Mouse (Mus musculus): Measurements from ENCODE around the gene Foxi2. TPM values are rescaled to one million over a fixed set of nuclear protein-coding genes. Genes with fewer than 3 reads are reported as not detected.

Gene Foxi2
- polyA plus RNA-seq, 1 experiment from 2014 or later, result not detected

DNA sequence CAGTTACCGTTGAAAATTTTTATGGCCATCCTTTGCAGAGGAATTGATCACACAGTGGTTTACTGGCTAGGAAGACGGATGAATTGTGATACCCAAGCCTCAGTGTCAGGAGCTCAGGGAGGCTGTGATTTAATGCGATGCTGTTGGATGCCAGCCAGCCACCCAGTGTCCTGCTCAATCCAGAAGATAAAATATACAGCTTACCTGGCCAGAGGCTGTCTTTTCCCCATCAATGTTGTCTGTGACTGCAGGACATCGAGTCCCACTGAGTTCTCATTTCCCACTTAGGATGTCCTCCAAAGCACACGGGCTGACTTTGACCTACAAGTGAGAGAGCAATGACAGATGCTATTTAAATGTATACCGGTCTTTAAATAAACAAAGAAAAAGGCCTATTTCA, 13.0 kb upstream of the Foxi2 start:
- H3K9ac ChIP-seq (ENCODE audit: low read length), result no peak overlapping the region
- no peaks in the 10 kb centered on the region for H3K9me3 ChIP-seq (ENCODE audit: control insufficient read depth, low read length)
- DNase-seq (ENCODE audit: low spot score) (no peak), ATAC-seq (replicated peaks; ENCODE audit: low FRiP score, low TSS enrichment, low read depth) (no peak)
- no peaks in the 10 kb centered on the region for H3K36me3 ChIP-seq (ENCODE audit: control insufficient read depth, insufficient read depth, low read length)
- H3K4me1 ChIP-seq (replicated peaks; ENCODE audit: control insufficient read depth, insufficient read depth, low read length), result no peaks in the 10 kb centered on the region
- H3K27me3 ChIP-seq (replicated peaks; ENCODE audit: control insufficient read depth, insufficient read depth, low read length), result no peaks in the 10 kb centered on the region
- no peak overlapping the region for H3K4me2 ChIP-seq (ENCODE audit: low read length)
- no peak overlapping the region for H3K27ac ChIP-seq (ENCODE audit: low read depth)
- H3K4me3 ChIP-seq (ENCODE audit: low read depth, low read length), result no peak overlapping the region
- 40% methylated on average over 6 of the region's 6 CpGs for WGBS

DNA sequence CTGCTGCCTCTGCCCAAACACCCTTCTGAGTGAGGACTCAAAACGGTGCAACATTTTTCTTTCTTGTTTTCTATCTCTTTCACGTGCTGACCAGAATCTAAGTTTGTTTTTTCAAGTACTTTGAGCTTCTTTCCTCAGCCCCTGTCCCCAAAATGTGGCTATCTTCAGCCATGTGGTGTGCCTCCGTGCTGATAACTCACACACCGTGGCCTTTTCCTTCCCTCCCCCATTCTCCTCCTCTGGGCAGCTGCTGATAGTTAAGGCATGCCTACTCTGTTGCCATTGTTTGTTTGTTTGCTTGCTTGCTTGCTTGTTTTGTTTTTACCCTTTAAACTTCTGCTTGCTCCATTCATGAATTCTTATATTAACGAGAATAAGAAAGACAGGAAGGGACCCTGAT, 12.2 kb upstream of the Foxi2 start:
- ATAC-seq (replicated peaks; ENCODE audit: low FRiP score, low TSS enrichment, low read depth), result no peak
- no peaks in the 10 kb centered on the region for H3K36me3 ChIP-seq (ENCODE audit: control insufficient read depth, insufficient read depth, low read length)
- no peak overlapping the region for H3K4me3 ChIP-seq (ENCODE audit: low read depth, low read length)
- no peaks in the 10 kb centered on the region for H3K9me3 ChIP-seq (ENCODE audit: control insufficient read depth, low read length)
- no peak for DNase-seq (ENCODE audit: low spot score)
- H3K4me2 ChIP-seq (ENCODE audit: low read length), result no peak overlapping the region
- WGBS, result 30% methylated on average over 5 of the region's 5 CpGs
- H3K27me3 ChIP-seq (replicated peaks; ENCODE audit: control insufficient read depth, insufficient read depth, low read length), result no peaks in the 10 kb centered on the region
- no peak overlapping the region for H3K9ac ChIP-seq (ENCODE audit: low read length)
- no peaks in the 10 kb centered on the region for H3K4me1 ChIP-seq (replicated peaks; ENCODE audit: control insufficient read depth, insufficient read depth, low read length)
- no peak overlapping the region for H3K27ac ChIP-seq (ENCODE audit: low read depth)

DNA sequence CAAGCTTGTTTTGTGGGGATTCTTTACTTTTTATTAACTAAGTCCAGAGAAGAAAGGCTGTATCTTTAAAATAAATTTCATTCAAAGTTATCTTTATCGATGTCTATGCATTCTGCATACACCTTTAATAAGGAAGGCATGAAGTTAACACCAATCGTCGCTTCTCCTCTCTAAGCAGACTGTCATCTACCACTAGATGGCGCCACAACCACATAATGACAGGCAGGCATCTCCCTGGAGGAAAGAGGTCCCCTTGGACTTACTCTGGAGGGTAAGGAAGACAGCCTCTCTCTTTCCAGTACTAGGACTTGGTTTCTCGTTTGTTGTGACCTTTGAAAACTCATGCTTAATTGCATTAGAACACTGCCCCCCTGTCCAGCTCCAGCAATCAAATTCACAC, 6.7 kb upstream of the Foxi2 start:
- WGBS, result 14% methylated on average over 5 of the region's 5 CpGs
- Histone ChIP-seq H3K27ac (ENCODE audit: low read depth) (no peak overlapping the region), H3K36me3 (ENCODE audit: control insufficient read depth, insufficient read depth, low read length) (no peaks in the 10 kb centered on the region), H3K4me1 (replicated peaks; ENCODE audit: control insufficient read depth, insufficient read depth, low read length) (no peaks in the 10 kb centered on the region), H3K9me3 (ENCODE audit: control insufficient read depth, low read length) (no peaks in the 10 kb centered on the region), H3K9ac (ENCODE audit: low read length) (no peak overlapping the region), H3K4me2 (ENCODE audit: low read length) (no peak overlapping the region), H3K4me3 (ENCODE audit: low read depth, low read length) (no peak overlapping the region), H3K27me3 (replicated peaks; ENCODE audit: control insufficient read depth, insufficient read depth, low read length) (0 out of 2 replicates have a peak, but pooled peaks cover 3% of the 10 kb centered on the region)
- peak; percentile 82 for DNase-seq (ENCODE audit: low spot score)
- ATAC-seq (replicated peaks; ENCODE audit: low FRiP score, low TSS enrichment, low read depth), result no peak; the same call in 1 of the 2 replicates

DNA sequence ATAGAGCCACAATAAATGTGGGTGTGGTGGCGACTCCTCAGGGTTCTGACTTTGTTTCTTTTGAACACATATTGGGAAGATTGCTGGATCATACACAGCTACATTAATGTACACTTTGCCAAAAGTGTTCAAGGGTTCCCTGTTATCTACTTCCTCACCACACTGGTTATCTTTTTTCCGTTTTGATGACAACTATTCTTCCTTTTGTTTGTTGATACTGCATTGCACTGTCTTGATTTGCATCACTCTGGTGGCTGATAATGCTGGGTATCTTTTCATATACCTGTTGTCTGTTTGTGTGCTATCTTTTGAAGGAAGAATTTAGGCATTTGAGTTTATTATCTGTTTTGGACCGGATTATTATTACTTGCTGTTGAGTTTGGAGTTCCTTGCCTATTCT, 3.3 kb upstream of the Foxi2 start:
- ATAC-seq (replicated peaks; ENCODE audit: low FRiP score, low TSS enrichment, low read depth), result no peak
- WGBS, result 76% methylated on average over 3 of the region's 3 CpGs
- peaks cover 29% of the 10 kb centered on the region for H3K27me3 ChIP-seq (replicated peaks; ENCODE audit: control insufficient read depth, insufficient read depth, low read length)

DNA sequence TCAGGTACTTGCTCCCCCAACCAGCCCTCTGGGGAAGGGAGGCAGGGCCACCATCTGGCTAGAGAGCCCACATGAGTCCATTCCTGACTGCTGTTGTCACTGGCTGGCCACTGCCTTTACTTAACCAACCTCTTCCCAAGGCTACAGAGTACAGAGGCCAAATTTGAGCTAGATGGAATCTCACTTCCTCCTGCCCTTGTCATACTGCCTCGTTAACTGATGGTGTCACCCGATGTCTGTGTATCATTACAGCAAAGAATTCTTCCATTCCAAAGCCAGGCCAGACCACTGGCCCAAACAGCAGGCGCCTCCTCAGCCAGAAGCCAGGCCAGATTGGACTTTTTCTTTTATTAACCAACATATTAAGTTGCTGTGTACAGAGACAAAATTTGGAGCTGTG, 1.6 kb upstream of the Foxi2 start:
- Histone ChIP-seq H3K27ac (ENCODE audit: low read depth) (no peak overlapping the region), H3K27me3 (replicated peaks; ENCODE audit: control insufficient read depth, insufficient read depth, low read length) (peaks cover 46% of the 10 kb centered on the region), H3K4me3 (ENCODE audit: low read depth, low read length) (no peak overlapping the region), H3K9ac (ENCODE audit: low read length) (no peak overlapping the region), H3K4me1 (replicated peaks; ENCODE audit: control insufficient read depth, insufficient read depth, low read length) (no peaks in the 10 kb centered on the region; the same call in 1 of the 2 replicates), H3K9me3 (ENCODE audit: control insufficient read depth, low read length) (no peaks in the 10 kb centered on the region), H3K36me3 (ENCODE audit: control insufficient read depth, insufficient read depth, low read length) (no peaks in the 10 kb centered on the region), H3K4me2 (ENCODE audit: low read length) (no peak overlapping the region)
- 63% methylated on average over 3 of the region's 3 CpGs for WGBS
- DNase-seq (ENCODE audit: low spot score) (no peak), ATAC-seq (replicated peaks; ENCODE audit: low FRiP score, low TSS enrichment, low read depth) (no peak)

More for the DNA sequence above, 3.3 kb upstream of the Foxi2 start:
- H3K9me3 ChIP-seq (ENCODE audit: control insufficient read depth, low read length), result no peaks in the 10 kb centered on the region
- no peak overlapping the region for H3K4me2 ChIP-seq (ENCODE audit: low read length)
- H3K9ac ChIP-seq (ENCODE audit: low read length), result no peak overlapping the region
- no peak overlapping the region for H3K4me3 ChIP-seq (ENCODE audit: low read depth, low read length)
- no peaks in the 10 kb centered on the region; the same call in 1 of the 2 replicates for H3K4me1 ChIP-seq (replicated peaks; ENCODE audit: control insufficient read depth, insufficient read depth, low read length)
- DNase-seq (ENCODE audit: low spot score), result no peak
- no peaks in the 10 kb centered on the region for H3K36me3 ChIP-seq (ENCODE audit: control insufficient read depth, insufficient read depth, low read length)
- H3K27ac ChIP-seq (ENCODE audit: low read depth), result no peak overlapping the region

DNA sequence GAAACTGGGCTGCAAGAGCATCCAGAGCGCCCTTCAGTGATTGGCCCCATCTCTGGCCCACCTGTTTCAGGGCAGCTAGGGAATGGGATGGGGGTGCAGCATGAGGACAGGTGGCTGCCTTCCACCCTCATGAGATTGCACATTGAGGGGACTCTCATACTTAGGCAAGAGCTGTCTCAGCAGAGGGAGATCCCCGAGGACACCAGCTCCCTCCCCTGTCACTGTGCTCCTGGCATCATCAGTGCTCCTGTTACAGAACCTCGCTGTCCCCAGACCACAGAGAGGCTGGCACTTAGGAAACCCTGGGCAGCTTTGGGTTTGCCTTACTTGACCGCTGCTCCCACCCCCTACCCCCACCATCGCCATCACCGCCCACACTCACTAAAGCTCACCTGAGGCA, 2.2 kb downstream of the Foxi2 start:
- WGBS, result 59% methylated on average over 6 of the region's 6 CpGs
- peaks cover 46% of the 10 kb centered on the region for H3K27me3 ChIP-seq (replicated peaks; ENCODE audit: control insufficient read depth, insufficient read depth, low read length)
- ATAC-seq (replicated peaks; ENCODE audit: low FRiP score, low TSS enrichment, low read depth), result no peak

DNA sequence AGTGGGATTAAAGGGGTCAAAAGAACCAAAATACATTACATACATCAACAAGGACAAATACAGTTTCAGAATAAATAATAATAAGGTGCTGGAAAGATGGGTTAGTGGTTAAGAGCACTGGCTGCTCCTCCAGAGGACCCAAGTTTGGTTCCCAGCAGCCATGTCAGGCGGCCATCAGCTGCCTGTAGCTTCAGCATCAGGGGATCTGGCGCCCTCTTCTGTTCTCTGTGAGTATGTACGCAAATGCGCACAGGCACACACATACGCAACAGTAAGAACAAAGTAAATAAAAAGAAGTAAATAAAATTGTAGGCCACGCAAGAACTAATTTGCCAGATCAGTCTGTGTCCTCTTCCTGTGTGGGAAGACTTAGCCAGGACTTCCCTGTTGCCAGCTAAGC, 18.7 kb downstream of the Foxi2 start:
- H3K4me2 ChIP-seq (ENCODE audit: low read length), result no peak overlapping the region
- no peak overlapping the region for H3K9ac ChIP-seq (ENCODE audit: low read length)
- H3K36me3 ChIP-seq (ENCODE audit: control insufficient read depth, insufficient read depth, low read length), result no peaks in the 10 kb centered on the region
- no peaks in the 10 kb centered on the region for H3K4me1 ChIP-seq (replicated peaks; ENCODE audit: control insufficient read depth, insufficient read depth, low read length)
- ATAC-seq (replicated peaks; ENCODE audit: low FRiP score, low TSS enrichment, low read depth), result no peak
- 93% methylated on average over 6 of the region's 6 CpGs for WGBS
- no peaks in the 10 kb centered on the region for H3K9me3 ChIP-seq (ENCODE audit: control insufficient read depth, low read length)
- no peak for DNase-seq (ENCODE audit: low spot score)
- H3K27me3 ChIP-seq (replicated peaks; ENCODE audit: control insufficient read depth, insufficient read depth, low read length), result no peaks in the 10 kb centered on the region
- H3K27ac ChIP-seq (ENCODE audit: low read depth), result no peak overlapping the region
- H3K4me3 ChIP-seq (ENCODE audit: low read depth, low read length), result no peak overlapping the region

More for the DNA sequence above, 2.2 kb downstream of the Foxi2 start:
- Histone ChIP-seq H3K36me3 (ENCODE audit: control insufficient read depth, insufficient read depth, low read length) (no peaks in the 10 kb centered on the region), H3K9ac (ENCODE audit: low read length) (no peak overlapping the region), H3K9me3 (ENCODE audit: control insufficient read depth, low read length) (no peaks in the 10 kb centered on the region), H3K4me3 (ENCODE audit: low read depth, low read length) (no peak overlapping the region), H3K4me2 (ENCODE audit: low read length) (no peak overlapping the region), H3K27ac (ENCODE audit: low read depth) (no peak overlapping the region), H3K4me1 (replicated peaks; ENCODE audit: control insufficient read depth, insufficient read depth, low read length) (no peaks in the 10 kb centered on the region; the same call in 1 of the 2 replicates)
- no peak for DNase-seq (ENCODE audit: low spot score)

DNA sequence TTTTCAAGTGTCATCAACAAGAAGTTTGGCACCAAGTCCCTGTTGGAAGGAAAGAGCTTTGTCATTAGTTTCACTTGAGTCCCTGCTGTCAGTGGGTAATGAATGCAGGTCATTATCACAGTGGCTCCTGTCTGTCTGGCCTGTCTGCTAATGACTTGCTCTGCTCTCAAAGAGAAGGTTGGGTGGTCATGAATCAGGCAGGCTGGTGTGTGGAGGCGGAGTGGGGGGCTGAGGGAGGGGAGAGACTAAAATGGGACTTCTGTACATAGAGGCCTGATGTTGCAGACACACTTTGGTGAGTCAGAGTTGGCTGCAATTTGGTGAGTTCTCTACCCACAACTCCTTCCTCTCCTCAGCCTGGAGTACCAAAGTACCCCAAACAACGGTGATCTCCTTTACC, 20.8 kb downstream of the Foxi2 start:
- no peaks in the 10 kb centered on the region for H3K36me3 ChIP-seq (ENCODE audit: control insufficient read depth, insufficient read depth, low read length)
- DNase-seq (ENCODE audit: low spot score) (no peak), ATAC-seq (replicated peaks; ENCODE audit: low FRiP score, low TSS enrichment, low read depth) (no peak)
- H3K4me1 ChIP-seq (replicated peaks; ENCODE audit: control insufficient read depth, insufficient read depth, low read length), result no peaks in the 10 kb centered on the region
- no peak overlapping the region for H3K9ac ChIP-seq (ENCODE audit: low read length)
- H3K9me3 ChIP-seq (ENCODE audit: control insufficient read depth, low read length), result no peaks in the 10 kb centered on the region
- H3K4me2 ChIP-seq (ENCODE audit: low read length), result no peak overlapping the region
- no peak overlapping the region for H3K4me3 ChIP-seq (ENCODE audit: low read depth, low read length)
- no peaks in the 10 kb centered on the region for H3K27me3 ChIP-seq (replicated peaks; ENCODE audit: control insufficient read depth, insufficient read depth, low read length)
- no peak overlapping the region for H3K27ac ChIP-seq (ENCODE audit: low read depth)
- WGBS, result 62% methylated on average over 2 of the region's 2 CpGs

DNA sequence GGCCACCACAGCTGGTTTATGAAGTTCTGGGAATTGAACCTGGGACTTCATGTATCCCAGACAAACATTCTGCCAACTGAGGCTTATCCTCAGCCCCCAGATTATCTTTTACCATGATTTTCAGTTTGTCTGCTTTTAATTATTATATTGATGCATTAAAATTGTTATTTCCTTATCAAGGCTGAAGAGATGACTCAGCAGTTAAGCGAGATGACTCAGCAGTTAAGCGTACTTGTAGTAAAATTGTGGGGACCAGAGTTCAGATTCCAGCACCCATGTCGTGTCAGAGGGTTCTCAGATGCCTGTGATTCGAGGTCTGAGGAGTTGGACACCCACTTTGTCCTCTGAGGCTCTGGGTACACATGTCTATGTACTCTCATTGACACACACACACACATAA, 33.8 kb downstream of the Foxi2 start:
- Histone ChIP-seq H3K4me2 (ENCODE audit: low read length) (no peak overlapping the region), H3K36me3 (ENCODE audit: control insufficient read depth, insufficient read depth, low read length) (no peaks in the 10 kb centered on the region), H3K4me3 (ENCODE audit: low read depth, low read length) (no peak overlapping the region), H3K27ac (ENCODE audit: low read depth) (no peak overlapping the region), H3K27me3 (replicated peaks; ENCODE audit: control insufficient read depth, insufficient read depth, low read length) (no peaks in the 10 kb centered on the region), H3K9me3 (ENCODE audit: control insufficient read depth, low read length) (no peaks in the 10 kb centered on the region), H3K4me1 (replicated peaks; ENCODE audit: control insufficient read depth, insufficient read depth, low read length) (no peaks in the 10 kb centered on the region), H3K9ac (ENCODE audit: low read length) (no peak overlapping the region)
- 82% methylated on average over 4 of the region's 4 CpGs for WGBS
- no peak for DNase-seq (ENCODE audit: low spot score)
- ATAC-seq (replicated peaks; ENCODE audit: low FRiP score, low TSS enrichment, low read depth), result no peak

All from intestine, embryonic 14.5 days (tissue).